Mouse (Mus musculus): ENCODE measurements around the gene Capza1.

GRCm38 (mm10) chr3:104815346-104815745, 49.0 kb downstream of the Capza1 start:
- TF ChIP-seq CTCF (IDR thresholded peaks at IDR 0.05; ENCODE audit: low read depth, low read length), result no peak
- no peak for TF ChIP-seq POLR2A (IDR thresholded peaks at IDR 0.05; ENCODE audit: borderline replicate concordance, low read depth, low read length)
